Mouse (Mus musculus) kidney, postnatal 4 days (tissue): ENCODE measurements around the gene Gm6040.
A peak's percentile ranks its signal among the peaks of the same experiment; 100 is the strongest.

Experiments used
- DNase-seq, 2 experiments: peaks; one replicate each; pipeline ENCODE4 v3.0.0; 2021; ENCODE audit warnings: mixed read lengths in 2 of 2

The Gm6040 gene

GRCm38 (mm10) chr8:20921971-20922370, at the start of gene Gm6040:
Gene Gm6040 (minus strand): TSS chr8:20922071.
- DNase-seq: no peak

GRCm38 (mm10) chr8:20964531-20964930, 42.7 kb upstream of the Gm6040 start:
- no peak for DNase-seq

- DNase-seq: no peak
Measured at GRCm38 (mm10) chr8:20944610-20945009, 22.7 kb upstream of the Gm6040 start, which contains the start of gene AY761185. Gene AY761185 (minus strand): TSS chr8:20944710.

GRCm38 (mm10) chr8:20912288-20912687, 9.6 kb downstream of the Gm6040 start:
- DNase-seq: no peak

- no peak for DNase-seq
Measured at GRCm38 (mm10) chr8:20908256-20908655, 13.6 kb downstream of the Gm6040 start.

- no peak for DNase-seq
Measured at GRCm38 (mm10) chr8:20907119-20907518, 14.8 kb downstream of the Gm6040 start.

GRCm38 (mm10) chr8:20902527-20902926, 19.3 kb downstream of the Gm6040 start, which contains the start of gene Gm15056:
Gene Gm15056 (minus strand): TSS chr8:20902627.
- DNase-seq: no peak

- no peak for DNase-seq
Measured at GRCm38 (mm10) chr8:20892369-20892768, 29.5 kb downstream of the Gm6040 start, which contains the start of gene Defb33. Gene Defb33 (plus strand): TSS chr8:20892669.

- peak in 1 of 2 experiments; percentile 1 for DNase-seq
Measured at GRCm38 (mm10) chr8:20874608-20875007, 47.3 kb downstream of the Gm6040 start.
